Mouse (Mus musculus) heart, embryonic 14.5 days (tissue): Measurements from ENCODE around the gene Rpl10. TPM values are rescaled to one million over a fixed set of nuclear protein-coding genes. Genes with fewer than 3 reads are reported as not detected.
A peak's percentile ranks its signal among the peaks of the same experiment; 100 is the strongest.

Experiments
- ATAC-seq: fragments of 200-750 bp; cut with Nextera tagmentation; 2 replicates; pipeline ENCODE4 v1.8.0; 2017; ENCODE audit warnings: low read depth, moderate TSS enrichment; ENCODE audit not compliant: insufficient number of reproducible peaks, insufficient read depth, low FRiP score
- H3K27ac ChIP-seq, 2 experiments: fragments of 200-500 bp in 1 of 2; fragments of 300-500 bp in 1 of 2; sonication (generic) in 1 of 2; replicated peaks in 1 of 2; 2 replicates each; pipeline ENCODE4 v1.5.1; 2012 to 2014; ENCODE audit warnings: low read depth in 2 of 2, low read length in 2 of 2, control low read depth in 1 of 2, mild to moderate bottlenecking in 1 of 2, mixed read lengths in 1 of 2; ENCODE audit not compliant: control insufficient read depth in 1 of 2, insufficient read depth in 1 of 2
- H3K27me3 ChIP-seq: fragments of 300-500 bp; sonication (generic); 2 replicates; pipeline ENCODE4 v1.6.1; 2014; ENCODE audit warnings: mild to moderate bottlenecking, low read length, control low read depth; ENCODE audit not compliant: control insufficient read depth, insufficient read depth
- H3K36me3 ChIP-seq: fragments of 300-500 bp; sonication (generic); 2 replicates; pipeline ENCODE4 v1.6.1; 2014; ENCODE audit warnings: mild to moderate bottlenecking, control low read depth, low read length, mixed read lengths; ENCODE audit not compliant: control insufficient read depth, insufficient read depth
- H3K4me1 ChIP-seq, 2 experiments: fragments of 200-500 bp in 1 of 2; fragments of 300-500 bp in 1 of 2; sonication (generic) in 1 of 2; 2 replicates each; pipeline ENCODE4 v1.6.1; 2012 to 2014; ENCODE audit warnings: low read length in 2 of 2, control low read depth in 1 of 2, mixed read lengths in 1 of 2; ENCODE audit not compliant: control insufficient read depth in 2 of 2, insufficient read depth in 2 of 2
- H3K4me2 ChIP-seq: fragments of 300-500 bp; sonication (generic); 2 replicates; pipeline ENCODE4 v1.6.1; 2014; ENCODE audit warnings: mild to moderate bottlenecking, low read length
- H3K4me3 ChIP-seq, 2 experiments: fragments of 200-500 bp in 1 of 2; fragments of 300-500 bp in 1 of 2; sonication (generic) in 1 of 2; 2 replicates each; pipeline ENCODE4 v1.5.1; 2012 to 2014; ENCODE audit warnings: low read length in 2 of 2, mild to moderate bottlenecking in 2 of 2, control low read depth in 1 of 2, low read depth in 1 of 2, moderate library complexity in 1 of 2; ENCODE audit not compliant: control insufficient read depth in 1 of 2, insufficient read depth in 1 of 2
- H3K9ac ChIP-seq: fragments of 300-500 bp; sonication (generic); 2 replicates; pipeline ENCODE4 v1.6.1; 2014; ENCODE audit warnings: mild to moderate bottlenecking, low read length
- H3K9me3 ChIP-seq: fragments of 300-500 bp; sonication (generic); 2 replicates; pipeline ENCODE4 v1.6.1; 2016; ENCODE audit warnings: low read length, control low read depth; ENCODE audit not compliant: control insufficient read depth
- WGBS: fragments of 180-500 bp; shearing (Covaris S2); extraction: QIAGEN DNeasy Blood & Tissue Kit; methylation state at CpG from one replicate; pipeline ENCODE4 v1.1.7; 2014; 5-methylcytosine and 5-hydroxymethylcytosine counted together
- microRNA-seq: library from miRNA; unstranded; fragments of <30 nt; microRNA quantifications from one replicate; pipeline ENCODE4, GENCODE M21; 2016
- polyA plus RNA-seq: library from polyadenylated mRNA; unstranded; fragments of >200 nt; fragmentation: Nextera tagmentation; extraction: Ambion mirVana; gene quantifications from 2 replicates; pipeline ENCODE4 v1.2.1, GENCODE M21; 2014

The Rpl10 gene
- polyA plus RNA-seq, 1 experiment from 2014 or later: 540 TPM

DNA sequence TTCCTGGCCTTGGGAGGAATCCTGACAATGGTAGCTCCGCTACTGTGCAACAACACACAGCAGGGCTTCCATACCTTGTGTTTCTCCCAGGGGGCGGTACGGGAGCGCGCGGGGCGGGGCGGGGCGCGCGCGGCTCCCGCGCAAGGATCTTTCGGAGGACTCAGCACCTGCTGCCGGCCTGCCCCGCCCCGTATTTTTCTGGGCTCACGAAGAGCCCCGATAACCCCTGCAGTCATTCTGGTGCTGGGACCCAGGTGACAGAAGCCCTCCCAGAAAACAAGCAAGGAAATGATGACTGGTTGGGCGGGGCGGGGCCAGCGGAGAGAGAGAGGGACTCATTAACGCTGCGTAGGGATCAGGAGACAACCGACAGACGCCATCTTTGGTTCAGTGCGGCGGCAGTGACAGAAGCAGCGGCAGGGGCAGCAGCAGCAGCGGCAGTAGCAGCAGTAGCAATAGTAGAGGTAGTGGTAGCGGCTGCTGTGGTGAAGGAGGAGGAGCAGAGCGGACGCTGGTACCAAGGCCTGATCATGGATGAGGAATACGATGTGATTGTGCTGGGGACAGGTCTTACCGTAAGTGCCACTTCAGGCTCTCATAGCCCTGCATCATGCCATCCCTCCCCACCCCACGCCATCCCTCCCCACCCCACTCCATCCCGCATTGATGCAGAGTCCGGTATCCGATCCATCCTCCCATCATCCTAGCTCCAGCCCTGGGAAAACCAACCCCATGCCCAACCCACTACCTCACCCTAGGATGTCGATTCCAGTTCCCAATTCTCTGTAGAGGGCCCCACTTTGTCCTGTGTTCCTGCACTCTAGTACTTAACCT, 34.5 kb downstream of the Rpl10 start, which contains the start of gene Gdi1:
Gene Gdi1 (plus strand): TSS at position 132 of the 834 bp plus-strand sequence.
- peak within 1 kb of the TSS; percentile 71 for H3K4me2 ChIP-seq
- H3K4me3 ChIP-seq: peak within 1 kb of the TSS; percentile 58 to 89
- H3K27me3 ChIP-seq: no peaks in the 10 kb centered on the region
- WGBS: 19% methylated on average over 39 of the region's 41 CpGs
- H3K4me1 ChIP-seq: peaks cover 0 to 5% of the 10 kb centered on the region in 2 experiments; a peak in 2 of 4 replicates
- peak; percentile 82 for ATAC-seq
- peak within 1 kb of the TSS; percentile 89 to 96 for H3K27ac ChIP-seq
- no peaks in the 10 kb centered on the region for H3K9me3 ChIP-seq
- H3K36me3 ChIP-seq: peaks cover 76% of the 10 kb centered on the region
- H3K9ac ChIP-seq: peak within 1 kb of the TSS; percentile 81

DNA sequence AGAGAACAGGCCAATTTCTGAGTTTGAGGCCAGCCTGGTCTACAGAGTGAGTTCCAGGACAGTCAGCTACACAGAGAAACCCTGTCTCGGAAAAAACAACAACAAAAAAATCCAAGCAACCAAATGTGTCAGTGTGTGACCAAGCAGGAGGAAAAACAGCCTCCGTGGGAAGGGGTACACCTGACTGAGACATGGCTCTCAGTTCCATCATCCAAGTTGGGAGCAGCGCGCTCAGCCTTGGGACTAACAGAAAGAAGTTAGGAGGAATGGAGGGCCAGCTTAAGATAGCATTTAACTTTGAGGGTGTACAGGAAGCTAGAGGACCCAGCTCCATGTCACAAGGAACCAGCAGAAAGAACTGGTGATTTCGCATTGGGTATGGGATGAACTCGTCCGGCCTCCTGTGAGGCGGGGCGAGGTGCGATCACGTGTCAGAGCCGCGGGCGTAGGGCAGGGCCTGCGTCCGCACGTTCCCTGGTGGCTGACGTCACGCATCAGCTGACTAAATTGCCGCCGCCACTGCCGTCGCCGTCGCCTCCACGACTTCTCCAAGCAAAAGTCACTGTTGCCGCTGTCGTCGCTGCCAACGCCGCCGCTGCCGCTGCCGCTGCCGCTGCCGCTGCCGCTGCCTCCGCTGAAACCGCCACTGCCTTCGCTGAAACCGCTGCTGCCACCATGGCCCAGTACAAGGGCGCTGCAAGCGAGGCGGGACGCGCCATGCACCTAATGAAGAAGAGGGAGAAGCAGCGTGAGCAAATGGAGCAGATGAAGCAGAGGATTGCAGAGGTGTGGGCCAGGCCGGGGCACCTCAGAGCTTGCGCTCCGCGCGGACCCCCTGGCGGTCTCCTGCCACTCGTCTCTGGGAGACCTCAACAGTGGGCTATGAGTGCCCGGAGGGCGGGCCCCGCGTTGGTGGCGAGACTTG, 42.2 kb downstream of the Rpl10 start, which contains the start of gene Fam50a:
Gene Fam50a (plus strand): TSS at position 494 of the 925 bp plus-strand sequence.
- Histone ChIP-seq H3K4me1 (no peaks in the 10 kb centered on the region; a peak in 1 of 4 replicates), H3K36me3 (peaks cover 53% of the 10 kb centered on the region), H3K4me3 (peak within 1 kb of the TSS; percentile 60 to 79), H3K4me2 (peak within 1 kb of the TSS; percentile 75), H3K27me3 (no peaks in the 10 kb centered on the region), H3K27ac (peak within 1 kb of the TSS; percentile 85 to 86), H3K9ac (peak within 1 kb of the TSS; percentile 80), H3K9me3 (no peaks in the 10 kb centered on the region)
- 20% methylated on average over 56 of the region's 59 CpGs for WGBS
- peak; percentile 93 for ATAC-seq

Small RNAs within 50 kb of the gene (microRNA-seq; reads per million reads assigned to microRNA genes)
- gene Mir7091 (not detected), gene Mir7092 (not detected)

Other genes starting within 250 kb of the Rpl10 start
- 41.4 and 44.6 TPM in 2 replicates for gene Irak1, start 246.9 kb upstream of the Rpl10 start, polyA plus RNA-seq
- gene Opn1mw, start 143.3 kb upstream of the Rpl10 start, polyA plus RNA-seq: not detected in 2 replicates
- 10.9 and 11.7 TPM in 2 replicates for gene Mecp2, start 135.4 kb upstream of the Rpl10 start, polyA plus RNA-seq
- not detected in 2 replicates for gene Tex28, start 103.0 kb upstream of the Rpl10 start, polyA plus RNA-seq
- 0.14 TPM in 1 of 2 replicates, not detected in the other for gene Tktl1, start 93.6 kb upstream of the Rpl10 start, polyA plus RNA-seq
- 150 and 157 TPM in 2 replicates for gene Flna, start 21.0 kb upstream of the Rpl10 start, polyA plus RNA-seq
- 13.9 and 17.8 TPM in 2 replicates for gene Emd, start 16.1 kb upstream of the Rpl10 start, polyA plus RNA-seq
- gene Taz, start 11.1 kb downstream of the Rpl10 start, polyA plus RNA-seq: 59.5 and 64.5 TPM in 2 replicates
- 15.2 and 17.3 TPM in 2 replicates for gene Dnase1l1, start 11.5 kb downstream of the Rpl10 start, polyA plus RNA-seq
- 110 and 118 TPM in 2 replicates for gene Atp6ap1, start 26.3 kb downstream of the Rpl10 start, polyA plus RNA-seq
- gene Gdi1, start 34.2 kb downstream of the Rpl10 start, polyA plus RNA-seq: 120 and 130 TPM in 2 replicates
- 40.2 and 43.2 TPM in 2 replicates for gene Fam50a, start 42.2 kb downstream of the Rpl10 start, polyA plus RNA-seq
- gene Plxna3, start 58.3 kb downstream of the Rpl10 start, polyA plus RNA-seq: 3.3 and 5.4 TPM in 2 replicates
- 102 and 103 TPM in 2 replicates for gene Lage3, start 82.8 kb downstream of the Rpl10 start, polyA plus RNA-seq
- 64.3 and 67.2 TPM in 2 replicates for gene Ubl4a, start 102.4 kb downstream of the Rpl10 start, polyA plus RNA-seq
- gene Slc10a3, start 102.5 kb downstream of the Rpl10 start, polyA plus RNA-seq: 14.4 and 14.5 TPM in 2 replicates
- gene Fam3a, start 122.5 kb downstream of the Rpl10 start, polyA plus RNA-seq: 28.1 and 29.9 TPM in 2 replicates
- 21.5 and 22.1 TPM in 2 replicates for gene Ikbkg, start 122.5 kb downstream of the Rpl10 start, polyA plus RNA-seq
- 16.0 and 17.9 TPM in 2 replicates for gene G6pdx, start 158.4 kb downstream of the Rpl10 start, polyA plus RNA-seq
- gene Gm6880, start 210.6 kb downstream of the Rpl10 start, polyA plus RNA-seq: not detected in 2 replicates